Mouse (Mus musculus) lung, postnatal 0 days (tissue): ENCODE data around the gene H2afv. TPM values are rescaled to one million over a fixed set of nuclear protein-coding genes. Genes with fewer than 3 reads are reported as not detected.
A peak's percentile ranks its signal among the peaks of the same experiment; 100 is the strongest.

Source experiments
- ATAC-seq: fragments of 200-750 bp; cut with Nextera tagmentation; 2 replicates; pipeline ENCODE4 v1.8.0; 2017; ENCODE audit warnings: moderate library complexity
- DNase-seq: peaks from one replicate; pipeline ENCODE4 v3.0.0-alpha.2; 2016; ENCODE audit warnings: low spot score
- H3K27ac ChIP-seq: fragments of 300-500 bp; sonication (generic); 2 replicates; pipeline ENCODE4 v1.5.1; 2014; ENCODE audit warnings: antibody characterized with exemption, mild to moderate bottlenecking, low read length, mixed read lengths
- H3K27me3 ChIP-seq: fragments of 300-500 bp; sonication (generic); replicated peaks from 2 replicates; pipeline ENCODE4 v1.6.1; 2014; ENCODE audit warnings: low read length, mixed read lengths; ENCODE audit not compliant: insufficient read depth
- H3K36me3 ChIP-seq: fragments of 300-500 bp; sonication (generic); 2 replicates; pipeline ENCODE4 v1.6.1; 2014; ENCODE audit warnings: low read length, mixed read lengths; ENCODE audit not compliant: insufficient read depth
- H3K4me1 ChIP-seq: fragments of 300-500 bp; sonication (generic); 2 replicates; pipeline ENCODE4 v1.6.1; 2014; ENCODE audit warnings: antibody characterized with exemption, low read depth, low read length, mixed read lengths; ENCODE audit not compliant: insufficient read depth
- H3K4me2 ChIP-seq: fragments of 300-500 bp; sonication (generic); replicated peaks from 2 replicates; pipeline ENCODE4 v1.6.1; 2014; ENCODE audit warnings: low read depth, mild to moderate bottlenecking, low read length, moderate library complexity, mixed read lengths
- H3K4me3 ChIP-seq: fragments of 300-500 bp; sonication (generic); 2 replicates; pipeline ENCODE4 v1.5.1; 2014; ENCODE audit warnings: low read depth, low read length
- H3K9ac ChIP-seq: fragments of 300-500 bp; sonication (generic); replicated peaks from 2 replicates; pipeline ENCODE4 v1.6.1; 2014; ENCODE audit warnings: low read depth, mild to moderate bottlenecking
- H3K9me3 ChIP-seq: fragments of 300-500 bp; sonication (generic); 2 replicates; pipeline ENCODE4 v1.6.1; 2016; ENCODE audit warnings: low read length, mixed read lengths
- CTCF ChIP-seq: IDR thresholded peaks from 2 replicates; pipeline ENCODE4 v1.5.1; 2016; ENCODE audit warnings: antibody characterized with exemption, mild to moderate bottlenecking
- EP300 ChIP-seq: IDR thresholded peaks from 2 replicates; pipeline ENCODE4 v1.6.1; 2016; ENCODE audit warnings: antibody characterized with exemption, mild to moderate bottlenecking, control low read depth
- WGBS: fragments of 180-500 bp; shearing (Covaris S2); extraction: QIAGEN DNeasy Blood & Tissue Kit; methylation state at CpG from one replicate; pipeline ENCODE4 v1.1.7; 2014; 5-methylcytosine and 5-hydroxymethylcytosine counted together
- polyA plus RNA-seq: library from polyadenylated mRNA; unstranded; fragments of >200 nt; fragmentation: Nextera tagmentation; extraction: Ambion mirVana; gene quantifications from 2 replicates; pipeline ENCODE4 v1.2.1, GENCODE M21; 2015

H2afv gene
- 259 and 268 TPM in 2 replicates for polyA plus RNA-seq

- ATAC-seq, result peak; percentile 96
- Histone ChIP-seq H3K36me3 (no peaks in the 10 kb centered on the region), H3K27me3 (no peaks in the 10 kb centered on the region), H3K9me3 (no peaks in the 10 kb centered on the region), H3K4me3 (peak within 1 kb of the TSS; percentile 85), H3K9ac (peak within 1 kb of the TSS; percentile 60), H3K4me1 (peaks cover 3% of the 10 kb centered on the region; the same call in 1 of the 2 replicates), H3K4me2 (peak within 1 kb of the TSS; percentile 52), H3K27ac (peak within 1 kb of the TSS; percentile 98)
- under 1% methylated on average over 58 of the region's 80 CpGs for WGBS
- peak; percentile 100 for DNase-seq
- TF ChIP-seq CTCF (peak; percentile 56), EP300 (peak; percentile 40; the same call in 1 of the 2 replicates)
Measured at GRCm38 (mm10) chr11:6444077-6444853, at the start of gene H2afv. Gene H2afv (minus strand): TSS chr11:6444443.

DNA sequence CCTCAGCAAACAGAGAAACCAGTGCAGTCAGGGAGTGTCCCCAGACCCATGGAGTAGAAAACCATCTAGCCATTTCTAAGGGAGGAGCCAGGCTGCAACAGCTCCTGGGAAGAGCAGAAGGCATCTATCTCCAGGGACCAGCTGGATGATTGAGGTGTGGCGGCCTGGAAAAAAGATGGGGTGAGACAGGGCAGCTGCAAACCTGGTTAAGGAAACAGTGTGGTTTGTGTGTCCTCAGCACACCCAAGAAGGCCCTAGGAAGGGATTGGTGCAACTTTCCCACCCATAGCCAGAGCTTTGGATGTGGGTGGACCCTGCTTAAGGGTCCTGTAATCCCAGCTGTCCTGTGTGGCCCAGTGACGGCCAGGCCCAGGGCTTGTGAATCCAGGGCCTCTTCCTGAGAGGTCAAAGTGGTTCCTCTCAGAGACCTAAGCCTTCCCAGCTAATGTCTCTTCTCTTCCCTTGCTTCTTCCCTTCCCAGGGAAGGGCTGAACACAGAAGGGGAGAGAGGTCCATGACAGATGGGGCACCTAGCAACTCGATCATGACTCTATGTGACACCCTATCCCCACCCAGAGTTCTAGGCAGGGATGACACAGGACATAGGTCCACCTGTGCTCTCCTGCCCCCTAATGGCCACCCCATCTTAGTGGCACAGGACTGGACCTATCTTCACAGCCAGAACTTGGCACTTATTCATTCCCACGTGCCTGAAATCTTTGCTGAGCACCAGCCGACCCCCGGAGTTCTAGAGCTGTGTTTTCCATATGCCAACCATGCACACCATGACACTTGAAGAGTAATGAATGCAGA lies 45.7 kb upstream of the H2afv start:
- peak; percentile 62 for ATAC-seq
- peak; percentile 70 for DNase-seq
- H3K4me3 ChIP-seq, result no peak overlapping the region

GRCm38 (mm10) chr11:6489257-6489656 lies 45.0 kb upstream of the H2afv start:
- WGBS, result 89% methylated on average over 7 of the region's 7 CpGs
- no peaks in the 10 kb centered on the region for H3K9me3 ChIP-seq
- no peak for ATAC-seq
- H3K27me3 ChIP-seq, result no peaks in the 10 kb centered on the region
- DNase-seq, result no peak
- no peaks in the 10 kb centered on the region for H3K36me3 ChIP-seq
- no peak overlapping the region for H3K27ac ChIP-seq
- H3K4me1 ChIP-seq, result no peaks in the 10 kb centered on the region
- H3K4me2 ChIP-seq, result no peak overlapping the region
- no peak overlapping the region for H3K9ac ChIP-seq
- H3K4me3 ChIP-seq, result no peak overlapping the region
- TF ChIP-seq CTCF, result no peak
- TF ChIP-seq EP300, result no peak

More for the DNA sequence above, 45.7 kb upstream of the H2afv start:
- Histone ChIP-seq H3K9me3 (no peaks in the 10 kb centered on the region), H3K27ac (no peak overlapping the region), H3K9ac (no peak overlapping the region), H3K4me2 (no peak overlapping the region), H3K36me3 (no peaks in the 10 kb centered on the region), H3K4me1 (no peaks in the 10 kb centered on the region), H3K27me3 (no peaks in the 10 kb centered on the region)
- TF ChIP-seq CTCF (peak; percentile 79), EP300 (no peak)
- 46% methylated on average over 6 of the region's 6 CpGs for WGBS

DNA sequence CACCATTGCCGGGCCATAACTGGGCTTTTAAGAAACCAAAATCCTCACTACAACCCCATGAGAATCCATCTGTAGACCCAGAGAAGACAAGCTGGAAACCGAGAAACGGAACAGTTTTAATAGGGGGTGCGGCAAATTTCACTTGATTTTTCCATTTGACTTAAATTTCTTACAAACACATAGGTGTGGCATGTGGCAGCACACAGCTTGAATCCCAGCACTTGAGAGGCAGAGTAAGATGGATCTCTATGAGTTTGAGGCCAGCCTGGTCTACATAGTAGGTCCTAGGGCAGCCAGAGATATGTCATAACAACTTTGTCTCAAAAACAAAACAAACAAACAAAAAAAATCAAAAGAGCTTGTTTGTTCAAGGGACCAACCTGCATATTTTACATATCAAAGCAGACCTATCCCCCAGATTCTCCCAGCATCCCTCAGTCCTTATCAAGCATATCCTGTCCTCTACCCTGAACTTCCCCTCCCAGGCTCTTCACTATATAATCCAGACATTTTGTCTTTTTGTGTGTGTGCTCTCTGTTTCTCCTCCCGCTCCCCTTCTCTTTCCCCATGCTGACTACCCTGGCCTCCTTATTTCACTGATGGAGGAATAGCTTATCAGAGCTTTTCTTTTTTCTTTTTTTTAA lies 43.9 kb upstream of the H2afv start:
- whole genome bisulfite sequencing, result 97% methylated on average over 5 of the region's 5 CpGs
- Histone ChIP-seq H3K27me3 (no peaks in the 10 kb centered on the region), H3K9me3 (no peaks in the 10 kb centered on the region), H3K4me2 (no peak overlapping the region), H3K4me1 (no peaks in the 10 kb centered on the region), H3K4me3 (no peak overlapping the region), H3K36me3 (no peaks in the 10 kb centered on the region), H3K27ac (no peak overlapping the region), H3K9ac (no peak overlapping the region)
- ATAC-seq (no peak), DNase-seq (no peak)
- TF ChIP-seq EP300, result no peak
- no peak for TF ChIP-seq CTCF

DNA sequence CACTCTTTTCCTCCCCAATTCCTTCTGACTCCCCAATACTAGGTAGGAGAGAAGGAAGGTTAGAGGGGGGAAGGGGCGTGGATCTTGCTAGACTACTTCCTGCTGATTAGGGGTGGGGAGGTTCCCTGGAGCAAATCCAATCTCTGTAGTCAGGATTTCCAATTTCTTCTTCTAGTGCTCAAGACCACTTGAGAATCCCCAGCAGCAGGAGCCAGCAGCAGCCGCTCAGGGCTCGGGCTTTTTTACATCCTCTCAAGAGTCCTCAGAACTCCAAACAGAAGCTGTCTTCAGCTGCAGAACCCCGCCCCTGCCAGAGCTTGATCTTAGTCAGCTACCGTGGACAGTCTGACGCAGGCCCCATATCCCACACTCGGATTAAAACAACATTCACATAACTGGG lies 43.3 kb upstream of the H2afv start:
- H3K27me3 ChIP-seq, result no peaks in the 10 kb centered on the region
- peak; percentile 79 for ATAC-seq
- no peak overlapping the region for H3K9ac ChIP-seq
- H3K36me3 ChIP-seq, result no peaks in the 10 kb centered on the region
- 29% methylated on average over 7 of the region's 7 CpGs for WGBS
- H3K4me3 ChIP-seq, result no peak overlapping the region
- no peaks in the 10 kb centered on the region for H3K9me3 ChIP-seq
- no peak for TF ChIP-seq EP300
- TF ChIP-seq CTCF, result no peak
- H3K27ac ChIP-seq, result no peak overlapping the region
- H3K4me1 ChIP-seq, result no peaks in the 10 kb centered on the region
- DNase-seq, result peak; percentile 76
- H3K4me2 ChIP-seq, result no peak overlapping the region

DNA sequence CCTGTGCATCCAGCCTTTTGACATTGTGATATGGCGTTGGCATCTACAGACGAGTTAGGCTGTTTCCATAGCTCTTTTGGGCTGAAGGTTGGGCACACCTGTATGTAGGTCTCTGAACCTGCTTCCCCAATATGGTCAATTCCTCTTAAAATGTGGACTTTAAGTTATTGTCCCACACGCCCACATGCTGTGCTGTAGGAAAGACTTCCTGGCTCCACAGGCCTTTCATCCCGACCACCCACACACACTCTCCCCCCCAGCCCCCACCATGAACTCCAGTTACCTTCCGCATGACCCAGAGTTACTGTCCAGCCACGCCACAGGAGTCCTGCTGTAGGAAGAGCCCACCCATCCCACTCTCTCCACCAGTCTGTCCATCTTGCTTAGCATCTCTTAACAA lies 42.7 kb upstream of the H2afv start:
- no peaks in the 10 kb centered on the region for H3K36me3 ChIP-seq
- TF ChIP-seq EP300, result no peak
- TF ChIP-seq CTCF, result no peak
- no peak overlapping the region for H3K4me2 ChIP-seq
- no peak overlapping the region for H3K27ac ChIP-seq
- no peaks in the 10 kb centered on the region for H3K4me1 ChIP-seq
- H3K9ac ChIP-seq, result no peak overlapping the region
- no peak for DNase-seq
- no peak for ATAC-seq
- WGBS, result 57% methylated on average over 6 of the region's 6 CpGs
- H3K4me3 ChIP-seq, result no peak overlapping the region
- H3K27me3 ChIP-seq, result no peaks in the 10 kb centered on the region
- no peaks in the 10 kb centered on the region for H3K9me3 ChIP-seq
